Mouse (Mus musculus) ES-E14 (cell line): ENCODE data around the gene Rhbdd3. TPM values are rescaled to one million over a fixed set of nuclear protein-coding genes. Genes with fewer than 3 reads are reported as not detected.

Experiments used
- DNase-seq: peaks from one replicate; pipeline ENCODE4 v3.0.0-alpha.2; 2013; ENCODE audit warnings: low read depth, low spot score
- H3K27ac ChIP-seq: 2 replicates; pipeline ENCODE4 v1.5.1; 2012; ENCODE audit warnings: low read depth, mild to moderate bottlenecking, low read length, moderate library complexity, mixed read lengths; ENCODE audit not compliant: poor library complexity, insufficient read depth, severe bottlenecking
- H3K36me3 ChIP-seq: 2 replicates; pipeline ENCODE4 v1.6.1; 2012; ENCODE audit warnings: mild to moderate bottlenecking, low read length, moderate library complexity, mixed read lengths; ENCODE audit not compliant: control insufficient read depth, poor library complexity, insufficient read depth, severe bottlenecking
- H3K4me1 ChIP-seq, 2 experiments: fragments of 150-350 bp in 1 of 2; sonication (generic) in 1 of 2; 2 replicates each; pipeline ENCODE4 v1.6.1; 2012; ENCODE audit warnings: low read length in 2 of 2, mild to moderate bottlenecking in 1 of 2, mixed read lengths in 1 of 2; ENCODE audit not compliant: control insufficient read depth in 2 of 2, insufficient read depth in 2 of 2, poor library complexity in 1 of 2
- H3K4me3 ChIP-seq, 2 experiments: fragments of 150-350 bp in 1 of 2; sonication (generic) in 1 of 2; 2 replicates each; pipeline ENCODE4 v1.5.1; 2012; ENCODE audit warnings: low read length in 2 of 2, low read depth in 1 of 2, mild to moderate bottlenecking in 1 of 2, mixed read lengths in 1 of 2; ENCODE audit not compliant: insufficient read depth in 1 of 2, poor library complexity in 1 of 2, severe bottlenecking in 1 of 2
- H3K9ac ChIP-seq: 2 replicates; pipeline ENCODE4 v1.6.1; 2012; ENCODE audit warnings: low read depth, mild to moderate bottlenecking, low read length, mixed read lengths; ENCODE audit not compliant: poor library complexity, insufficient read depth, severe bottlenecking
- H3K9me3 ChIP-seq: fragments of 150-350 bp; sonication (generic); 2 replicates; pipeline ENCODE4 v1.6.1; 2012; ENCODE audit warnings: low read depth, mild to moderate bottlenecking, low read length; ENCODE audit not compliant: control insufficient read depth, insufficient read depth
- CHD2 ChIP-seq: IDR thresholded peaks from 2 replicates; pipeline ENCODE4 v1.6.1; 2014; ENCODE audit warnings: mild to moderate bottlenecking, low read depth, low read length, inconsistent platforms
- HCFC1 ChIP-seq: IDR thresholded peaks from 2 replicates; pipeline ENCODE4 v1.6.1; 2012; ENCODE audit warnings: low read length, inconsistent platforms, borderline replicate concordance; ENCODE audit not compliant: insufficient read depth
- MAFK ChIP-seq: IDR thresholded peaks from 2 replicates; pipeline ENCODE4 v1.6.1; 2014; ENCODE audit warnings: mild to moderate bottlenecking, low read depth, low read length, inconsistent platforms; ENCODE audit not compliant: insufficient read depth
- ZC3H11A ChIP-seq: IDR thresholded peaks from 2 replicates; pipeline ENCODE4 v1.6.1; 2012; ENCODE audit warnings: low read depth, mild to moderate bottlenecking, inconsistent platforms, low read length, borderline replicate concordance
- ZNF384 ChIP-seq: IDR thresholded peaks from 2 replicates; pipeline ENCODE4 v1.6.1; 2012; ENCODE audit warnings: low read depth, low read length, inconsistent platforms
- in situ Hi-C, 2 experiments: fragments of 600-800 bp; cut with MboI; formaldehyde crosslinking; loops; one replicate each; pipeline ENCODE4 v1.15.1; 2025; ENCODE audit warnings: low sequenced_read_pairs in 2 of 2, inconsistent platforms in 1 of 2; ENCODE audit not compliant: unreplicated experiment in 2 of 2
- total RNA-seq: library from RNA; depleted of rRNA; stranded (reverse); fragments of 300-350 nt; gene quantifications from 2 replicates; pipeline ENCODE4 v1.2.3, GENCODE M21; 2012

The Rhbdd3 gene
- total RNA-seq, 1 experiment = 33.9 TPM

- in situ Hi-C loops = no loop called here
- Histone ChIP-seq H3K36me3 (no peaks in the 10 kb centered on the region), H3K4me1 (peaks cover 2 to 5% of the 10 kb centered on the region in 2 experiments; a peak in 1 of 4 replicates), H3K9me3 (no peaks in the 10 kb centered on the region), H3K9ac (no peak overlapping the region), H3K27ac (no peak overlapping the region), H3K4me3 (no peak overlapping the region)
- DNase-seq = no peak
- TF ChIP-seq MAFK (no peak), ZNF384 (no peak), ZC3H11A (no peak), CHD2 (no peak), HCFC1 (no peak)
These were observed 46.9 kb downstream of the Rhbdd3 start for GRCm38 (mm10) chr11:5145600-5145999.

- H3K36me3 ChIP-seq = no peaks in the 10 kb centered on the region
- in situ Hi-C loops = no loop called here
- no peak overlapping the region for H3K27ac ChIP-seq
- no peak for DNase-seq
- no peak overlapping the region for H3K9ac ChIP-seq
- peaks cover 0 to 2% of the 10 kb centered on the region in 2 experiments; a peak in 1 of 4 replicates for H3K4me1 ChIP-seq
- no peaks in the 10 kb centered on the region for H3K9me3 ChIP-seq
- H3K4me3 ChIP-seq = no peak overlapping the region
- no peak for TF ChIP-seq MAFK
- no peak for TF ChIP-seq CHD2
- no peak for TF ChIP-seq ZC3H11A
- TF ChIP-seq HCFC1 = no peak
- TF ChIP-seq ZNF384 = no peak
These were observed 50.5 kb downstream of the Rhbdd3 start for GRCm38 (mm10) chr11:5149249-5149648.

- no peak for DNase-seq
- H3K27ac ChIP-seq = no peak overlapping the region
- H3K36me3 ChIP-seq = no peaks in the 10 kb centered on the region
- TF ChIP-seq CHD2 = no peak
- TF ChIP-seq ZNF384 = no peak
- no peak for TF ChIP-seq HCFC1
- no peak for TF ChIP-seq MAFK
- TF ChIP-seq ZC3H11A = no peak
- H3K9ac ChIP-seq = no peak overlapping the region; the same call in 1 of the 2 replicates
- in situ Hi-C loops = no loop called here
- H3K4me1 ChIP-seq = peaks cover 0 to 2% of the 10 kb centered on the region in 2 experiments; a peak in 1 of 4 replicates
- H3K4me3 ChIP-seq = no peak overlapping the region
- H3K9me3 ChIP-seq = no peaks in the 10 kb centered on the region
These were observed 51.2 kb downstream of the Rhbdd3 start for GRCm38 (mm10) chr11:5149955-5150354.

- no peak overlapping the region for H3K4me3 ChIP-seq
- no peak overlapping the region for H3K27ac ChIP-seq
- DNase-seq = no peak
- no peak overlapping the region; the same call in 1 of the 2 replicates for H3K9ac ChIP-seq
- H3K36me3 ChIP-seq = no peaks in the 10 kb centered on the region
- no peak for TF ChIP-seq HCFC1
- no peak for TF ChIP-seq CHD2
- TF ChIP-seq ZC3H11A = no peak
- TF ChIP-seq ZNF384 = no peak
- TF ChIP-seq MAFK = no peak
- no peaks in the 10 kb centered on the region for H3K9me3 ChIP-seq
- in situ Hi-C loops = no loop called here
- peaks cover 0 to 2% of the 10 kb centered on the region in 2 experiments; a peak in 1 of 4 replicates for H3K4me1 ChIP-seq
These were observed 51.9 kb downstream of the Rhbdd3 start for GRCm38 (mm10) chr11:5150416-5151246.
